Mouse (Mus musculus): ENCODE measurements around the gene Tspan18.

Gene Tspan18

GRCm38 (mm10) chr2:93261521-93262290 is 72.6 kb downstream of the Tspan18 start:
- DNase-seq, result peak; percentile 70 to 81

GRCm38 (mm10) chr2:93257634-93258033 is 76.7 kb downstream of the Tspan18 start:
- DNase-seq, result no peak

GRCm38 (mm10) chr2:93256735-93257405 is 77.4 kb downstream of the Tspan18 start:
- DNase-seq, result no peak

- no peak for DNase-seq
Measured at GRCm38 (mm10) chr2:93252356-93252755, 81.9 kb downstream of the Tspan18 start.

GRCm38 (mm10) chr2:93250611-93251010 is 83.7 kb downstream of the Tspan18 start:
- no peak for DNase-seq

- no peak for DNase-seq
Measured at GRCm38 (mm10) chr2:93249058-93249457, 85.2 kb downstream of the Tspan18 start.

GRCm38 (mm10) chr2:93244090-93244443 is 90.2 kb downstream of the Tspan18 start:
- no peak for DNase-seq

GRCm38 (mm10) chr2:93243439-93244089 is 90.7 kb downstream of the Tspan18 start:
- DNase-seq, result no peak

GRCm38 (mm10) chr2:93242166-93242565 is 92.1 kb downstream of the Tspan18 start:
- DNase-seq, result no peak

GRCm38 (mm10) chr2:93238864-93239263 is 95.4 kb downstream of the Tspan18 start:
- no peak for DNase-seq

GRCm38 (mm10) chr2:93237055-93237454 is 97.2 kb downstream of the Tspan18 start:
- peak in 1 of 2 experiments; percentile 53 for DNase-seq

- DNase-seq, result no peak
Measured at GRCm38 (mm10) chr2:93232141-93232540, 102.2 kb downstream of the Tspan18 start.

GRCm38 (mm10) chr2:93228480-93228824 is 105.9 kb downstream of the Tspan18 start:
- no peak for DNase-seq

- peak; percentile 40 to 52 for DNase-seq
Measured at GRCm38 (mm10) chr2:93227713-93228479, 106.4 kb downstream of the Tspan18 start.

GRCm38 (mm10) chr2:93226606-93227595 is 107.4 kb downstream of the Tspan18 start:
- DNase-seq, result peak; percentile 96 to 98

- DNase-seq, result no peak
Measured at GRCm38 (mm10) chr2:93223463-93223862, 110.8 kb downstream of the Tspan18 start.

- DNase-seq, result peak; percentile 49 to 54
Measured at GRCm38 (mm10) chr2:93220447-93220846, 113.9 kb downstream of the Tspan18 start.

- DNase-seq, result no peak
Measured at GRCm38 (mm10) chr2:93219576-93219975, 114.7 kb downstream of the Tspan18 start.

GRCm38 (mm10) chr2:93218353-93218990 is 115.8 kb downstream of the Tspan18 start:
- DNase-seq, result no peak

- peak; percentile 97 for DNase-seq
Measured at GRCm38 (mm10) chr2:93217015-93217414, 117.3 kb downstream of the Tspan18 start.

GRCm38 (mm10) chr2:93215790-93216189 is 118.5 kb downstream of the Tspan18 start:
- no peak for DNase-seq
